Mouse (Mus musculus): ENCODE results near the gene Tlr13.

GRCm38 (mm10) chrX:106164555-106164954 is 21.6 kb downstream of the Tlr13 start:
- TF ChIP-seq CTCF (IDR thresholded peaks at IDR 0.05; ENCODE audit: low read depth) (no peak), EP300 (IDR thresholded peaks at IDR 0.05; ENCODE audit: low read depth) (no peak)
